Mouse (Mus musculus) neural tube, embryonic 12.5 days (tissue): ENCODE results near the gene Scgb1b17. TPM values are rescaled to one million over a fixed set of nuclear protein-coding genes. Genes with fewer than 3 reads are reported as not detected.
"Not testable (repeated sequence)": the region's sequence is repeated elsewhere in the genome, so short reads cannot be mapped to it uniquely, and the experiment has no call there.

ENCODE experiments used
- ATAC-seq: fragments of 200-750 bp; cut with Nextera tagmentation; 2 replicates; pipeline ENCODE4 v1.8.0; 2017; ENCODE audit warnings: low read depth, mild to moderate bottlenecking, moderate TSS enrichment, moderate library complexity; ENCODE audit not compliant: low FRiP score
- H3K27ac ChIP-seq: fragments of 300-500 bp; sonication (generic); 2 replicates; pipeline ENCODE4 v1.5.1; 2016
- H3K27me3 ChIP-seq: fragments of 300-500 bp; sonication (generic); replicated peaks from 2 replicates; pipeline ENCODE4 v1.6.1; 2016; ENCODE audit warnings: mild to moderate bottlenecking
- H3K36me3 ChIP-seq: fragments of 300-500 bp; sonication (generic); 2 replicates; pipeline ENCODE4 v1.6.1; 2016; ENCODE audit warnings: mild to moderate bottlenecking
- H3K4me1 ChIP-seq: fragments of 300-500 bp; sonication (generic); 2 replicates; pipeline ENCODE4 v1.6.1; 2016
- H3K4me2 ChIP-seq: fragments of 300-500 bp; sonication (generic); replicated peaks from 2 replicates; pipeline ENCODE4 v1.6.1; 2016; ENCODE audit warnings: mild to moderate bottlenecking
- H3K4me3 ChIP-seq: fragments of 300-500 bp; sonication (generic); 2 replicates; pipeline ENCODE4 v1.5.1; 2016
- H3K9ac ChIP-seq: fragments of 300-500 bp; sonication (generic); 2 replicates; pipeline ENCODE4 v1.6.1; 2016; ENCODE audit warnings: mild to moderate bottlenecking
- H3K9me3 ChIP-seq: fragments of 300-500 bp; sonication (generic); 2 replicates; pipeline ENCODE4 v1.6.1; 2016; ENCODE audit warnings: mild to moderate bottlenecking
- polyA plus RNA-seq: library from polyadenylated mRNA; unstranded; fragments of >200 nt; fragmentation: Nextera tagmentation; extraction: Ambion mirVana; gene quantifications from 2 replicates; pipeline ENCODE4 v1.2.1, GENCODE M21; 2016

Scgb1b17 gene
- not detected in 2 replicates for polyA plus RNA-seq

- H3K9ac ChIP-seq, H3K4me1 ChIP-seq, ATAC-seq, H3K36me3 ChIP-seq, H3K9me3 ChIP-seq, H3K27ac ChIP-seq, H3K4me3 ChIP-seq, H3K27me3 ChIP-seq, H3K4me2 ChIP-seq: not testable (repeated sequence)
Measured at GRCm38 (mm10) chr7:33063149-33063548, at the start of gene Scgb1b17. Gene Scgb1b17 (plus strand): TSS chr7:33063449.

- H3K9me3 ChIP-seq, H3K27me3 ChIP-seq, H3K4me3 ChIP-seq, H3K36me3 ChIP-seq, H3K27ac ChIP-seq, ATAC-seq, H3K4me2 ChIP-seq, H3K9ac ChIP-seq, H3K4me1 ChIP-seq: not testable (repeated sequence)
Measured at GRCm38 (mm10) chr7:33056461-33056860, 6.8 kb upstream of the Scgb1b17 start, which contains the start of gene Scgb2b17. Gene Scgb2b17 (minus strand): TSS chr7:33056561.

Other genes with a start within 250 kb of the Scgb1b17 start
- gene Scgb2b15, start 233.8 kb upstream of the Scgb1b17 start, polyA plus RNA-seq = not detected in 2 replicates
- not detected in 2 replicates for gene Scgb1b15, start 226.9 kb upstream of the Scgb1b17 start, polyA plus RNA-seq
- gene Scgb2b17, start 6.9 kb upstream of the Scgb1b17 start, polyA plus RNA-seq = not detected in 2 replicates
- gene Scgb2b18, start 110.4 kb downstream of the Scgb1b17 start, polyA plus RNA-seq = not detected in 2 replicates
- gene Scgb1b18, start 122.1 kb downstream of the Scgb1b17 start, polyA plus RNA-seq = not detected in 2 replicates
- not detected in 2 replicates for gene Scgb2b19, start 216.9 kb downstream of the Scgb1b17 start, polyA plus RNA-seq
- not detected in 2 replicates for gene Scgb1b19, start 223.8 kb downstream of the Scgb1b17 start, polyA plus RNA-seq